Mouse (Mus musculus) liver, embryonic 13.5 days (tissue): ENCODE results near the gene Fbxo28. TPM values are rescaled to one million over a fixed set of nuclear protein-coding genes. Genes with fewer than 3 reads are reported as not detected.

ENCODE experiments used
- ATAC-seq: fragments of 200-750 bp; cut with Nextera tagmentation; 2 replicates; pipeline ENCODE4 v1.8.0; 2017; ENCODE audit warnings: low read depth, mild to moderate bottlenecking, moderate number of reproducible peaks, moderate library complexity
- DNase-seq: peaks from one replicate; pipeline ENCODE4 v3.0.0; 2022
- H3K27ac ChIP-seq: fragments of 300-500 bp; sonication (generic); 2 replicates; pipeline ENCODE4 v1.5.1; 2015; ENCODE audit warnings: moderate library complexity, mild to moderate bottlenecking, inconsistent platforms
- H3K27me3 ChIP-seq: fragments of 300-500 bp; sonication (generic); 2 replicates; pipeline ENCODE4 v1.6.1; 2015; ENCODE audit warnings: mild to moderate bottlenecking, inconsistent platforms
- H3K36me3 ChIP-seq: fragments of 300-500 bp; sonication (generic); 2 replicates; pipeline ENCODE4 v1.6.1; 2015; ENCODE audit warnings: mild to moderate bottlenecking, inconsistent platforms
- H3K4me1 ChIP-seq: fragments of 300-500 bp; sonication (generic); replicated peaks from 2 replicates; pipeline ENCODE4 v1.6.1; 2015; ENCODE audit warnings: inconsistent platforms
- H3K4me2 ChIP-seq: fragments of 300-500 bp; sonication (generic); 2 replicates; pipeline ENCODE4 v1.6.1; 2015; ENCODE audit warnings: inconsistent platforms, mild to moderate bottlenecking, moderate library complexity
- H3K4me3 ChIP-seq: fragments of 300-500 bp; sonication (generic); replicated peaks from 2 replicates; pipeline ENCODE4 v1.5.1; 2015; ENCODE audit warnings: mild to moderate bottlenecking, inconsistent platforms
- H3K9ac ChIP-seq: fragments of 300-500 bp; sonication (generic); 2 replicates; pipeline ENCODE4 v1.6.1; 2015; ENCODE audit warnings: mild to moderate bottlenecking, inconsistent platforms
- H3K9me3 ChIP-seq: fragments of 300-500 bp; sonication (generic); replicated peaks from 2 replicates; pipeline ENCODE4 v1.6.1; 2016; ENCODE audit warnings: inconsistent platforms
- WGBS: fragments of 180-500 bp; shearing (Covaris S2); methylation state at CpG from one replicate; pipeline ENCODE4 v1.1.7; 2015; ENCODE audit not compliant: insufficient replicate concordance; 5-methylcytosine and 5-hydroxymethylcytosine counted together
- polyA plus RNA-seq: library from polyadenylated mRNA; unstranded; fragments of >200 nt; fragmentation: Nextera tagmentation; extraction: Ambion mirVana; gene quantifications from 2 replicates; pipeline ENCODE4 v1.2.1, GENCODE M21; 2015

Fbxo28 gene
- polyA plus RNA-seq, 1 experiment from 2014 or later = 6.9 TPM

- ATAC-seq = no peak
- WGBS = 30% methylated on average over 6 of the region's 6 CpGs
- Histone ChIP-seq H3K4me1 (peaks cover 27% of the 10 kb centered on the region), H3K9ac (peak overlapping the region; percentile 97), H3K9me3 (no peaks in the 10 kb centered on the region), H3K27ac (peak overlapping the region; percentile 47; the same call in 1 of the 2 replicates), H3K36me3 (peaks cover 8% of the 10 kb centered on the region), H3K4me3 (peak overlapping the region; percentile 99), H3K27me3 (0 out of 2 replicates have a peak, but pooled peaks cover 1% of the 10 kb centered on the region), H3K4me2 (peak overlapping the region; percentile 89)
- no peak for DNase-seq
Measured at GRCm38 (mm10) chr1:182341993-182342392, 564 bp upstream of the Fbxo28 start.

GRCm38 (mm10) chr1:182340281-182340680 lies 1.1 kb downstream of the Fbxo28 start:
- Histone ChIP-seq H3K4me1 (peaks cover 35% of the 10 kb centered on the region), H3K4me2 (peak overlapping the region; percentile 89), H3K27ac (no peak overlapping the region), H3K4me3 (peak overlapping the region; percentile 99), H3K9ac (peak overlapping the region; percentile 97), H3K9me3 (no peaks in the 10 kb centered on the region), H3K27me3 (no peaks in the 10 kb centered on the region), H3K36me3 (peaks cover 12% of the 10 kb centered on the region)
- ATAC-seq = no peak
- WGBS = 31% methylated on average over 7 of the region's 7 CpGs
- DNase-seq = no peak

GRCm38 (mm10) chr1:182338961-182339565 lies 2.4 kb downstream of the Fbxo28 start:
- Histone ChIP-seq H3K27ac (no peak overlapping the region), H3K4me3 (0 out of 2 replicates have a peak overlapping the region, but pooled peaks have one; percentile 99), H3K9ac (peak overlapping the region; percentile 97; the same call in 1 of the 2 replicates), H3K27me3 (no peaks in the 10 kb centered on the region), H3K4me2 (0 out of 2 replicates have a peak overlapping the region, but pooled peaks have one; percentile 89), H3K4me1 (peaks cover 38% of the 10 kb centered on the region), H3K36me3 (peaks cover 12% of the 10 kb centered on the region), H3K9me3 (no peaks in the 10 kb centered on the region)
- ATAC-seq (no peak), DNase-seq (no peak)
- WGBS = 74% methylated on average over 7 of the region's 7 CpGs

GRCm38 (mm10) chr1:182333766-182334437 lies 7.5 kb downstream of the Fbxo28 start:
- Histone ChIP-seq H3K4me2 (no peak overlapping the region), H3K27me3 (no peaks in the 10 kb centered on the region), H3K4me3 (no peak overlapping the region), H3K9me3 (no peaks in the 10 kb centered on the region), H3K4me1 (peaks cover 15% of the 10 kb centered on the region), H3K9ac (no peak overlapping the region), H3K36me3 (peaks cover 22% of the 10 kb centered on the region), H3K27ac (no peak overlapping the region)
- 84% methylated on average over 7 of the region's 7 CpGs for WGBS
- ATAC-seq = no peak
- DNase-seq = no peak

- peaks cover 11% of the 10 kb centered on the region for H3K4me1 ChIP-seq
- H3K36me3 ChIP-seq = peaks cover 28% of the 10 kb centered on the region
- H3K4me2 ChIP-seq = no peak overlapping the region
- DNase-seq (no peak), ATAC-seq (peak; percentile 29; the same call in 1 of the 2 replicates)
- H3K27ac ChIP-seq = no peak overlapping the region
- no peaks in the 10 kb centered on the region for H3K27me3 ChIP-seq
- no peaks in the 10 kb centered on the region for H3K9me3 ChIP-seq
- H3K4me3 ChIP-seq = no peak overlapping the region
- H3K9ac ChIP-seq = no peak overlapping the region
- WGBS = 87% methylated on average over 5 of the region's 5 CpGs
Measured at GRCm38 (mm10) chr1:182332090-182333034, 9.1 kb downstream of the Fbxo28 start.

- Histone ChIP-seq H3K27me3 (no peaks in the 10 kb centered on the region), H3K4me3 (no peak overlapping the region), H3K9ac (no peak overlapping the region), H3K4me2 (no peak overlapping the region), H3K27ac (no peak overlapping the region), H3K4me1 (no peaks in the 10 kb centered on the region), H3K36me3 (peaks cover 82% of the 10 kb centered on the region), H3K9me3 (no peaks in the 10 kb centered on the region)
- no peak for DNase-seq
- no peak for ATAC-seq
- WGBS = 93% methylated on average over 1 of the region's 1 CpGs
Measured at GRCm38 (mm10) chr1:182325919-182326318, 15.5 kb downstream of the Fbxo28 start.

GRCm38 (mm10) chr1:182324552-182324951 lies 16.9 kb downstream of the Fbxo28 start:
- H3K27ac ChIP-seq = no peak overlapping the region

DNA sequence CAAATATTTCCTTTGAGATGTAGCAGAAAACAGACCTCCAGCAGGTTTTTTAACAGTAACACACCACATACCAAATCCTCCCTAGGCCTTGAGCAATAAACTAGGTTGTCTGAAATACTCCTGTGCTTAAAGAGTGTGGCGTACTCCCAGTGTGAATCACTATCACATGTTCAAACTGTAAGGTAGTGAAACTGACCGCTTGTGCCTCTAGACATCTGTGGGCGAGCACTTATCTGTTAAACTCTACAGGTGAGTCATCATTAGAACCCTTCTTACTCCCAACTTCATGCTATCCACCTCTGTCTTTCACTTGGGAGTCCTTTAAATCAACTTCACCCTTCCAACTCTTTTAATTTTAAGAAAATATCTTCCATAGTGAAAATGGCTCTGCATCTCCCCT lies 18.3 kb downstream of the Fbxo28 start:
- no peaks in the 10 kb centered on the region for H3K4me1 ChIP-seq
- H3K36me3 ChIP-seq = peaks cover 88% of the 10 kb centered on the region
- DNase-seq (no peak), ATAC-seq (no peak)
- H3K27me3 ChIP-seq = no peaks in the 10 kb centered on the region
- no peak overlapping the region for H3K4me2 ChIP-seq
- H3K9ac ChIP-seq = no peak overlapping the region
- H3K9me3 ChIP-seq = no peaks in the 10 kb centered on the region
- WGBS = 89% methylated on average over 3 of the region's 3 CpGs
- H3K4me3 ChIP-seq = no peak overlapping the region
- no peak overlapping the region for H3K27ac ChIP-seq

More at GRCm38 (mm10) chr1:182324552-182324951, 16.9 kb downstream of the Fbxo28 start:
- H3K36me3 ChIP-seq = peaks cover 84% of the 10 kb centered on the region
- H3K9me3 ChIP-seq = no peaks in the 10 kb centered on the region
- 87% methylated on average over 7 of the region's 7 CpGs for WGBS
- H3K4me1 ChIP-seq = no peaks in the 10 kb centered on the region
- no peaks in the 10 kb centered on the region for H3K27me3 ChIP-seq
- no peak overlapping the region for H3K9ac ChIP-seq
- H3K4me3 ChIP-seq = no peak overlapping the region
- H3K4me2 ChIP-seq = no peak overlapping the region
- DNase-seq (no peak), ATAC-seq (no peak)

- H3K4me2 ChIP-seq = no peak overlapping the region
- H3K27ac ChIP-seq = no peak overlapping the region
- no peaks in the 10 kb centered on the region for H3K4me1 ChIP-seq
- no peaks in the 10 kb centered on the region; the same call in 1 of the 2 replicates for H3K9me3 ChIP-seq
- no peak for ATAC-seq
- no peak overlapping the region for H3K9ac ChIP-seq
- WGBS = 86% methylated on average over 5 of the region's 5 CpGs
- H3K27me3 ChIP-seq = no peaks in the 10 kb centered on the region
- H3K36me3 ChIP-seq = peaks cover 66% of the 10 kb centered on the region
- no peak overlapping the region for H3K4me3 ChIP-seq
- DNase-seq = no peak
Measured at GRCm38 (mm10) chr1:182314201-182314600, 27.2 kb downstream of the Fbxo28 start.

- Histone ChIP-seq H3K4me1 (no peaks in the 10 kb centered on the region), H3K9me3 (no peaks in the 10 kb centered on the region; the same call in 1 of the 2 replicates), H3K27me3 (no peaks in the 10 kb centered on the region), H3K4me3 (no peak overlapping the region), H3K27ac (no peak overlapping the region), H3K4me2 (no peak overlapping the region), H3K36me3 (peaks cover 56% of the 10 kb centered on the region), H3K9ac (no peak overlapping the region)
- DNase-seq (no peak), ATAC-seq (no peak)
- WGBS = 85% methylated on average over 8 of the region's 8 CpGs
Measured at GRCm38 (mm10) chr1:182313181-182313580, 28.2 kb downstream of the Fbxo28 start.

GRCm38 (mm10) chr1:182311376-182311775 lies 30.1 kb downstream of the Fbxo28 start:
- Histone ChIP-seq H3K27ac (no peak overlapping the region), H3K27me3 (no peaks in the 10 kb centered on the region), H3K9me3 (no peaks in the 10 kb centered on the region; the same call in 1 of the 2 replicates), H3K4me1 (no peaks in the 10 kb centered on the region), H3K4me3 (no peak overlapping the region), H3K36me3 (peaks cover 38% of the 10 kb centered on the region), H3K9ac (no peak overlapping the region), H3K4me2 (no peak overlapping the region)
- no peak for ATAC-seq
- no peak for DNase-seq
- 89% methylated on average over 5 of the region's 5 CpGs for WGBS
